Mouse (Mus musculus) cortical plate, adult 2 months (tissue): ENCODE results near the gene Slc16a2.

Experiments
- CTCF ChIP-seq: fragments of 200-500 bp; IDR thresholded peaks from 2 replicates; pipeline ENCODE4 v1.5.1; 2011; ENCODE audit warnings: mild to moderate bottlenecking, control low read depth, low read length; ENCODE audit not compliant: insufficient read depth; ENCODE audit errors: extremely low read depth
- POLR2A ChIP-seq: fragments of 200-500 bp; IDR thresholded peaks from 2 replicates; pipeline ENCODE4 v1.6.1; 2011; ENCODE audit warnings: mild to moderate bottlenecking, low read length, control low read depth; ENCODE audit not compliant: insufficient read depth; ENCODE audit errors: extremely low read depth

GRCm38 (mm10) chrX:103674674-103675073, 147.1 kb downstream of the Slc16a2 start:
- TF ChIP-seq CTCF (peak; percentile 37; the same call in 1 of the 2 replicates), POLR2A (no peak)
